Mouse (Mus musculus): ENCODE results near the gene Kif18b.
A peak's percentile ranks its signal among the peaks of the same experiment; 100 is the strongest.

Gene Kif18b

DNA sequence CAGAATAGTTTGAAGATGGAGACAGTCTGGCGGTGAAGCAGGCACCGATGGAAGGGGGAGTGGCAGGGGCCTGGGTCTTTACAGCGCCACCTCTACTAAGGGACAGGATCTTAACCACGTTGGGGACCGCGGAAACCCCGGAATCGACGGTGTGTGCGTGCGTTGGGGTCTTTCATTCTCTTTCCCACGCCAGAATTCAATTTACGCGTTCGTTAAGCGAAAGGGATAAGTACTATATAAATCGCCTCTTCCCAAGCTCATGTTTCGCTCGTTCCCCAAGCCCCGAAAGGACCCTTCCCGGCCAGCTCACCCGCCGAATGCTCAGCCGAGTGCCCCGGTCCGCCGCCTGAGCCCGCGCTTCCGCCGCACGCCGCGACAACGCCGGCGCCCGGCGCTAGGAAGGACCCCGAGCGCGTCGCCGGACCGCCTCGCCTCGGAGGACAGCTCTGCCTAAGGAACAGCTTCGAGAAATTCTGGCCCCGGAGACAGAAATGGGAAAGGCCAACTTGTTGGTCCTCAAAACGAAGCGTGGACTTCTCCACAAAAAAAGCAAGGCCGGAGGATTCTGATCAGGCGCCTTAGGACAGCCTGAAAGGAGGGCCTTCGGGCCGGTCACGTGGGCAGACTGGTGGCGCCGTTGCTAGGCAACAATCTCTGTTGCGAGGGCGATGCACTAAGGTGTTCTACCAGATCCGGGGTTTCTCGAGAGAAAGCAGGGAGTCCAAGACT lies 44.2 kb downstream of the Kif18b start, which contains the start of the genes Eftud2 and Ccdc103:
Gene Eftud2, minus strand, starts transcription at position 401 of the 729 bp plus-strand sequence.
Gene Ccdc103, plus strand, starts transcription at position 620 of the 729 bp plus-strand sequence.
- DNase-seq: peak; percentile 96

DNA sequence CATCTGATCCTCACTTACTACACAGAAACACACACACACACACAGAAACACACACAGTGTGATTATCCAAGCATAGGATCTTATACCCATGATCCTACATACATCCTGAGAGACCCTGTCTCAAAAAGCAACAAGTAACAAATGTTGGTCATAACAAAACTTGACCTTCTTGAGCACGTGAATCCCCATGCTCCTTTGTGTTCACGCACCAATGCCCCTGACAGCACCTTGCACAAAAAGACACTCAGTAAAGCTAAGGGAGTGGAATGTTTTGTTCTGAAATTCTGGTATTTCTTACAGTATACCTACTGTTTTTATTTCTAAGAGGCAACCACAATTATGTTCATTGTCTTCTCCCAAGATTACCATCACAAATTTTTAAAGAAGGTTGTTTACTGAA lies 45.4 kb downstream of the Kif18b start:
- DNase-seq: no peak

DNA sequence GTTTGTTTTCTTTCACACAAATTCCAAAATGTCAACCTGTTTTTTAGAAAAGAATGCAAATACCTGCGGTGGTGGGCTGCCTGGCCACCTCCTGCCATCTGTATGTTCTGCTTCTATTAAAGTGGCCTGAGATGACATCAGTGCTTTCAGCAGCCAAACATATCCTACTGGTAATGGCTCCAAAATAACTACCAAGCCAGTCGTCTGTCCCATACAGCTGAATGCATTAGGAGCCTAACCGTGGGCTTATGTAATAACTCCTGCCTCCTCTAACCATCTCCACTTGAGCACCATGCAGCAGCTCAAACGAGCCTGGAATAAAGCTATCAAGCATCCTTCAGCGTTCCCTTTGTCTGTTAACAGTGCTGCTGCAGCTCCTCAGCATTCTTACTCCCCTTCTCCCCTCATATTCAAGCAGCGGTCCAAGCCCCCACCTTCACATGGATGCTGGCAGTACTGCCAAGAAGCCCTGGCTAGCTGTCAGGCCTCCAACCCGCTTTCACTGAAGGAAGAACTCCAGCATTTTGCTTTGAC lies 50.1 kb downstream of the Kif18b start:
- no peak for DNase-seq

DNA sequence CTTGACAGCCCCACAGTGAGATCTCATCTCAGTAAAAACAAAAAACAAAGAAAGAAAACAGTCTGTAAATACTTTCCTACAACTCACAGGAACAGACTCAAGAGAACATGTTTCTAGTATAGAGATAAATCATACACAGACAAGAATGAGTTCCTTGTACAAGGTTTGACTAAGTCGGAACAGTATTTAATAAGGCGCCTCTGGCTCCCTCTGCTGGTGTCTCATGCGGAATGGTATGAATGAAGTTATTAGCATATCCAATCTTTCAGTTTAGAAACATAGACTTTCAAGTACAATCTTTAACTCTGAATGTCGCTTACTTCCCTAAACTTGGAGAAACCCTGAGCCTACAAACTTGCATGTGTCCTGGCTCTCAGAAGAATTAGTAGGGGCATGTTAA lies 60.7 kb downstream of the Kif18b start:
- DNase-seq: peak; percentile 53 to 59

DNA sequence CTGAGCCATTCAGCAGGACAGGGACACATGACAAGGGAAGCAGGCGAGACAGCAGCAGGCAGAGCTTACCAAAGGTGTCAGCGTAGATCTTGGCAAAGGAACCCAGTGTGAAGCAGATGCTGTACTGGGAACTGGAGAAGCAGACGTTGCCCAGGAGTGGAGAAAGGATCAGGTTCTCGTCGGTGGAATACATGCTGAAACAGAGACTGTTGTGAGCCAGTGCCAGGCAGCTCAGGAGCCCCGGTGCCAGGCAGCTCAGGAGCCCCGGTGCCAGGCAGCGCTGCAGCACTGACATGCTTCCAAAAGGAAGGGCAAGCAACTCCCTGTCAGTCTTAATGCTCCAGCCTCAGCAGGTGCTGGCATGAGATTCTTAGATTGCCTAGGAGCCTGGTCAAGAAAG lies 65.0 kb downstream of the Kif18b start:
- no peak for DNase-seq

DNA sequence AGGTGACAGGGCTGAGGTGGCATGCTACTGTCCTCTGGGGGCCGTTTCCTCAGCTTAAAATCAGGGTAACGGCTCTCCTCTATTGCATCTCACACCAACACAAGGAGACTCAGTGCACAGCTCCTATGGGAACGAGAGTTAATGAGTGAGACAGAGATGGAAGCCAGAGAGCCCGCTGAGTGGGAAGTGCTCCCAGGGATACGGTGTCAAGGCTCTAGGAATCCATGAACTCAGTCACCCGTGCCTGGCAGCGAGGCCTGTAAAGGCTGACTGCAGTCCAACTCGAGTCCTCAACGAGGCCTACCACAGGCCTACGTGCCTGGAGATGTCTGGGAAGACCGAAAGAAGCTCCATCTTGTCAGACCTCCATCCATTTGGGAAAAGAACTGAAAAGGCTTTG lies 66.0 kb downstream of the Kif18b start:
- no peak for DNase-seq

DNA sequence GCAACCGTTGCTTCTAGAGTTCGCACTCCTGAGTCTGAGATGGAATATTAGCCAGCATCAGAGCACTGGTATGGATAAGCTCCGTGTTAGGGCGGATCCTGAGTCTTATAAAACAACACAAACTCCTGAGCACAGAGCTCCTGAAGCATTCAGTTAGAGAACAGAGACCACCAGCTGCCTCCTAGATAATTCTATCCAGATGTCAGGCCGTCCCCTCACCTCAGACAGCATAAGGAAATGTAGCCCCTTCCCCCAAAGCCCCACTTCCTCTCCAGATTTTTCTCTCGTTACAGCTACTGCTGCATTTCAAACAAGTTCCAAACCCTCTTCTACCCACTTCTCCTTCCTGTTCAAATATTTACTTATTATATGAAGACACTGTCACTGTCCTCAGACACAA lies 69.0 kb downstream of the Kif18b start:
- no peak for DNase-seq
